Mouse (Mus musculus) erythroblast, embryonic 14.5 days (primary cell): ENCODE data around the gene AL732309.1.

Experiments
- GATA1 ChIP-seq: IDR thresholded peaks from 2 replicates; pipeline ENCODE4 v1.6.1; 2012; ENCODE audit warnings: low read length, inconsistent platforms, mixed read lengths
- TAL1 ChIP-seq: IDR thresholded peaks from 3 replicates; pipeline ENCODE4 v1.6.1; 2012; ENCODE audit warnings: low read length, inconsistent platforms, mixed read lengths

- TF ChIP-seq GATA1 = no peak
- no peak for TF ChIP-seq TAL1
Observed at GRCm38 (mm10) chr2:25224766-25225752, 21.6 kb downstream of the AL732309.1 start.
